Mouse (Mus musculus): Measurements from ENCODE around the gene Axdnd1.

DNA sequence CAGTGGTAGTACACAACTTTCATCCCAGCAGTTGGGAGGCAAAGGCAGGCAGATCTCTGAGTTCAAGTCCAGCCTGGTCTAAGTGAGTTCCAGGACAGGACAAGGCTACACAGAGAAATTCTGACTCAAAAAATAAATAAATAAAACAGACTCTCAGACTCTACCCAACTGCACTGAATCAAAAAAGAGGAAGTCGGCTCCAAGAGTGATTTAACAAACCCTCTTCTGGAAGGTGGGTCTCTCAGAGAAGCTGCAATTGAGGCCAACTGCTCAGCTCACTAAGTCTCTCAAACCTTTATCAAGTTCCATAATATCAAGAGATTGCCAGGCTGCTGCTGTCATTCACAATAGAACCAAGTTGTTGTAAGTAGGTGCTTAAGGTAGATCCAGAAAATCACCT is 112.4 kb downstream of the Axdnd1 start:
- TF ChIP-seq CTCF (IDR thresholded peaks at IDR 0.05; ENCODE audit: low read depth): no peak
- no peak for TF ChIP-seq EP300 (IDR thresholded peaks at IDR 0.05; ENCODE audit: low read depth)

Data from heart, postnatal 0 days (tissue).